Mouse (Mus musculus) kidney, adult 2 months (tissue): ENCODE measurements around the gene Olig3.

ENCODE experiments used
- CTCF ChIP-seq: fragments of 200-500 bp; conservative IDR thresholded peaks from 2 replicates; pipeline ENCODE4 v1.5.1; 2011; ENCODE audit warnings: low read depth, mild to moderate bottlenecking, control low read depth, low read length, moderate library complexity, mixed read lengths; ENCODE audit not compliant: insufficient read depth, insufficient read length
- POLR2A ChIP-seq: fragments of 200-500 bp; IDR thresholded peaks from one replicate; pipeline ENCODE4 v1.6.1; 2011; ENCODE audit warnings: low read depth, low read length, control low read depth

DNA sequence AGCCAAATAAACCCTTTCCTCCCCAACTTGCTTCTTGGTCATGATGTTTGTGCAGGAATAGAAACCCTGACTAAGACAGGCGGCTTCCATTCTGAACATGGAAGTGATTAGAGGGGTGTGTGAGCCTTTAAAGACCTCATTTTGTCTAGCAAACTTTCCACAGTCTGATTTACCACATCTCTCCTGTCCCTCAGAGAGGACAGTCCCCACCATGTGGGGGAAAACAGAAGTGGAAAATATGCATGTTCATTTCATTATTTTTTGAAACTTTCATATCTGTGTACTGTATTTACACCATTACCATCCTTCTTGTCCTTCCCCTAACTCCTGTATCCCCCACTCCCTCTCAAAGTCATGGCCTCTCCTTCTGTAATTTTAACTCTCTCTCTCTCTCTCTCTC is 49.6 kb downstream of the Olig3 start:
- TF ChIP-seq POLR2A (no peak), CTCF (no peak)
